Mouse (Mus musculus) liver, adult 2 months (tissue): Measurements from ENCODE around the gene Aste1.

Source experiments
- CTCF ChIP-seq: fragments of 200-500 bp; IDR thresholded peaks from 2 replicates; pipeline ENCODE4 v1.5.1; 2011; ENCODE audit warnings: low read depth, low read length, control low read depth
- POLR2A ChIP-seq: fragments of 200-500 bp; IDR thresholded peaks from 2 replicates; pipeline ENCODE4 v1.6.1; 2011; ENCODE audit warnings: low read length, control low read depth; ENCODE audit not compliant: insufficient read depth; ENCODE audit errors: extremely low read depth

GRCm38 (mm10) chr9:105376411-105376810 lies 18.8 kb upstream of the Aste1 start:
- no peak for TF ChIP-seq CTCF
- no peak for TF ChIP-seq POLR2A
